Mouse (Mus musculus): ENCODE results near the gene Rsph6a.

DNA sequence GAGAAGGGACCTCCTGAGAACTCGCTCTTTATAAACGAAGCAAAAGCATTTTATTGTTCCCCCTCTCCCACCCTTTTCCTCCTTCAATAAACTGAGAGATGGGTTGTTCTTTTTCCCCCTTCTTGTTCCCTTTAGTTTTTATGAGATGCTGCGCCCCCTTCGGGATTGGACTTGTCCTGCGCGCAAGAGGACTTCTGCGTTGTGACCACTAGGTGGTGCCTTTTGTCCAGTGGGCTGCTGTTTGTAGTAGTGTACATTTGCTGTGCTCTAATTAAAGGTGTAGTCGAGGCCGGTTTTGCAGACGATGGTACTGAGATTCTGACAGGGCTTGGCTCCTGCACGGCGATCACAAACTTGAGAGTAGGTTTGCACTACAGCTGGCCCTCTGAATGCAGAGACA is 48.0 kb upstream of the Rsph6a start:
- TF ChIP-seq POLR2AphosphoS2 (IDR thresholded peaks at IDR 0.05; ENCODE audit: insufficient read length, low read depth) = no peak
- TF ChIP-seq CEBPB (IDR thresholded peaks at IDR 0.05; ENCODE audit: insufficient read depth, poor library complexity, severe bottlenecking) = no peak
- no peak for TF ChIP-seq USF1 (IDR thresholded peaks at IDR 0.05; ENCODE audit: low read depth)
- no peak for TF ChIP-seq POLR2A (IDR thresholded peaks at IDR 0.05; ENCODE audit: insufficient read length, low read depth)
